Mouse (Mus musculus): Measurements from ENCODE around the gene Pecam1.

DNA sequence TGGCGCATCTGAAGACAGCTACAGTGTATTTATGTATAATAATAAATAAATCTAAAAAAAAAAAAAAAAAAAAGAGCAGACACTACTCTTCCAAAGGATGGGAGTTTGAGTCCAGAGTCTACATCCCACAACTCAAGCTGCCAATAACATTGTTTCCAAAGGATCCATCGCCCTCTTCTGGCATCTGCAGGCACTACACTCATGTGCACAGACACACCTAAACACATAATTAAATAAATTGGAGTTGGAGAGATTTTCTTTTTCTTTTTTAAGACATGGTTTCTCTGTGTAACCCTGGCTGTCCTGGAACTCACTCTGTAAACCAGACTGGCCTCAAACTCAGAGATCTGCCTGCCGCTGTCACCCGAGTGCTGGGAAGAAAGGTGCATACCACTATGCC is 17.1 kb upstream of the Pecam1 start:
- TF ChIP-seq MAFK (IDR thresholded peaks at IDR 0.05; ENCODE audit: insufficient read depth, low read depth, low read length) (no peak), ZC3H11A (IDR thresholded peaks at IDR 0.05; ENCODE audit: borderline replicate concordance, low read depth, low read length) (no peak)
